Mouse (Mus musculus): Measurements from ENCODE around the gene Rtn4.

The Rtn4 gene

DNA sequence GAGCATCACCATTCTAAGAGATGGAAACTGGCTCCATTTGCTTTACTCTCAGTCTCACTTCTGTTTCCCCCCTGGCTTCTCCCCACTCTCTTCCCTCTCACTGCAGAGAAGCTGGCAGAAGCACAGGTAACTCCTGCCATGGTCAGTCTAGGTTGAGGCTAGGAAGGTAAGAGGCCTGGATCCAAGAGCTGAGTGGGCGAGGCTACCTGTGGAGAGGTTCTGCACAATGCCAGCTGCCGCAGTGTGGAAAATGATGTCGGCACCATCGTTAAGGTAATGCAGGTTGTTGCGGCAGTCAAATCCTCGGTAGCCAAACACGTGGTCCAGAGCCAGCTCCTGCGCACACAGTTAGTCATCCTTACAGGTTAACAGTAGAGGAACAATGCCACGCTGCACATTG, 68.6 kb downstream of the Rtn4 start:
- CTCF ChIA-PET = no interaction called here

DNA sequence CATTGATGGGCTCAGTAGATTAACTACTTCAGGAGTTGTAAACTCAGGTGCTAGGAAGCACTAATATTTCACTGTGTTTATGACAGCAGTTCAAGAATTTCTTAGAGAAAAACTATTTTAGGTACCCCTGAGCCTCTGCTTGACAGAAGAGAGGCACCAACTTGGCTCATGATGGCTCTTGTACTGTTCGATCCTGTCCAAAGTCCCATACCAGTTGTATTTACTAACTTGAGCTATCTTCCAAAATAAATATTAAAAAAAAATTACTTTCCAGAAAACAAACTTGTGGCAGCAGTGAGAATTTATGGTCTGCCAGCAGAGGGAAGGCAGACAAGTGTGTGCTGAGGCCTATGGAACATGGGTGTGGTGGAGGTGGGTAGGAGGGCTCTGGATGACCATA, 70.0 kb downstream of the Rtn4 start:
- CTCF ChIA-PET = no interaction called here

DNA sequence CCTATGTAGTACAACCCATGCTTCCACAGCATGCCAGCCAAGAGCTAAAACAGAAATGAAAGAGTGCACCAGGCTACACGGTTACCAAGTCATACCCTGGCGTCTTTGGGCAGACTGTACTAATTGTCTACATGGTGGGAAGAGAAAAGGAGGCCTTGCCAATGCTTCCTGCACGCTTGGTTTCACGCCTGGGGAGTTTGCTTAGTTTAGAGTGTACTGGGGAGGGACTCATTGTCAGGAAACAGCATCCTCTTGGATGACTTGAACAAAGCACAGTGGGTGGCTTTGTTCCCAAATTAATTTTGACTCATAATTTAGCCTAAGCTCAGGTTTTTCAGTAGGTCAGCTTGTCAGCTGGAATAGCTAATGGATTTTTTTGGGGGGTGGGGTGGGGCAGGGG, 72.3 kb downstream of the Rtn4 start:
- CTCF ChIA-PET = no interaction called here

DNA sequence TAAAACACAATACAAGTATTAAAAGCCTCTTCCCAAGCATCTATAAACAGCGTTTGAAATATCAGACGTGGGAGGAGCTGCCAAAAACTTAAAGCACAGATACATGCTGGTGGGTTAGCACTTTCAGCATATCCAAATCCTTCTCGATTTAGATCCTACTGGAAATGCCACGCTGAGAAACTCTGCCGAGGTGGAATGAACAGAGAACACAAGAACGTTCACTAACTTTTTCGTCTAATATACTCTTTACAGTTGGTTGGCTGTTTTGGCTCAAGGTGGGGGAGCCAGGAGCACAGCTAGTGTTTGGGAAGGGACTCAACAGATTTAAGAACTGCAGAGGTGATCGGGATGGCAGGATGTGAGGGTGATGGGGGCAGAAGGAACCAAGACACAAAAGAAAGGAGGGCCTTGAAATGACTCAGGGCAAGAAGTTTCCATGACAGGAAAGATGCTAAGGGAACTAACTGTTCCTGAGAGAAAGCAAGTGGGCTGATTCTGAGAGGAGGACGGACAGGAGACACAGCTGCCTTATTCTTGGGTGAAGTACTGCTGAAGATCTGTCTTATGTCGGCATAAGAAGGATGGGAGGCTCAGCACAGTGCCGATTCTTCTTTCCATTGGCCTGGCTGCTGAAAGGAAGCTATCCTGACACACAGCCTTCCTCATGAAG, 73.7 kb downstream of the Rtn4 start:
- CTCF ChIA-PET = no interaction called here

DNA sequence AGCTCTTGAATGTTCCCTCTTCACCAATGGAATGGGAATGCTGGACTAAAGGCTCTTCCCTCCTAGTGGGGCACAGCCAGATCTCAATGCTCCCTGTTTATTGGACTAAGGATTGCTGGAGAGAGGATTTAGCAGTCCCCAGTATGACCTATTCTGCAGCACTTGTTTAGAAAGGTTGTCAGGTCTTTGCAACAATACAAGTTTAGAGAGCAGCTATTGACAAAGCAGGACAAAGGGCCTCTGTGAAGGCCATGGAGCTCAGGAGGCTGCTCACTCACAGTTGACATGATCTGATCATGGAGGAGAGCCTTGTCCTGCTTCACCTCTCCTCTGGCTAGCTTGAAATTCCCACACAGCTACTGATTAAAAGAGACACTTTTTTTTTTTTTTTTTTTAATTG, 75.8 kb downstream of the Rtn4 start:
- CTCF ChIA-PET = no interaction called here

DNA sequence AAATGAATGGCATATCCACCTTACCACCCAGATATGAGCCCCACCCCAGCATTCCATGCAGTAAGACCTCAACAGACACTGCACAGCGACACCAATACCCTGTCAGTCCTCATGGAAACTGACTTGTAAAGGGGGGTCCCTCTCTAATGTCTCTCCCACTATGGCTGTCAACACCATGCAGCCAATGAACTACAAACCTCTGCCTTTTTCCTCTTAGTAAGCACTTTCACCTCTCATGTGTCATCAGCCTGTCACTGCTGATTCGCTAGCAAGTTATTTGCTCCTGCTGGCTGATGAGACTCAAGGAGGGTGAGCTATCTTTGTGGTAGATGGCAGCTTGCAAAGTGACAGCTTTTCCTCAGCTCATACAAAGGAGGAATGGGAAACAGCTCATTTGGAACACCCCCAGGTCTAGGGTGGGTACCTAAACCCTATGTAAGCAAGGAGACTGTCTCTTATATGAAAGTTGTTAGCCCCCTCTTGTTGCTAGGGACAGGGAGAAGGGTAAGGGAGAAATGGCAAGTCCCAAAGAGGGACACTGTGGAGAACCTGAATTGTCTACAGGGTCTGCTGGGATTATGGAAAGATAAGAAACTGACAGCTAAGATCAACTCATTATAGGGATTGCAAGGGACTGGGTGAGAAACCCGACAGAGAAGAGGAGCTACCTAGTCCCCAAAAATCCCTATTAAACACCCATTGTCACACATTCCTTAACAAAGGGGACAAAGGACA, 78.1 kb downstream of the Rtn4 start:
- CTCF ChIA-PET = no interaction called here

DNA sequence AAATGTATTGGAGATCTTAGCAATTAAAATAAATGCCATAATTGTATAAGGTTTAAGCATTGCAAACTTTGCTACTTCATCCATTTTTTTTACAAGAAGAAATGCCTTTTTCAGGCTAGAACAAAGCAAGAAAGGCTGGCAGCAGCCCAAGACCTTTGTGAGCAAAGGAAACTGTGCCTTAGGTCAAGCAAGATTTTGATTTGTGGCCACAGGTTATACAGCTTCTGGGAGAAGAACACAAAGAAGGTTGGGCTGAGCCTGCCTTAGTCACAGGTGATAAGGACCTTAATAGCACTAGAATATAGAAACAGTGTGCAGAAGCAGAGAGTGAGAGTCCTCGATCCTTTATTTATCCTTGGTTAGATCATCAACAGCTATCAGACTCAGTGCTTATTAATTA, 79.5 kb downstream of the Rtn4 start:
- CTCF ChIA-PET = no interaction called here

DNA sequence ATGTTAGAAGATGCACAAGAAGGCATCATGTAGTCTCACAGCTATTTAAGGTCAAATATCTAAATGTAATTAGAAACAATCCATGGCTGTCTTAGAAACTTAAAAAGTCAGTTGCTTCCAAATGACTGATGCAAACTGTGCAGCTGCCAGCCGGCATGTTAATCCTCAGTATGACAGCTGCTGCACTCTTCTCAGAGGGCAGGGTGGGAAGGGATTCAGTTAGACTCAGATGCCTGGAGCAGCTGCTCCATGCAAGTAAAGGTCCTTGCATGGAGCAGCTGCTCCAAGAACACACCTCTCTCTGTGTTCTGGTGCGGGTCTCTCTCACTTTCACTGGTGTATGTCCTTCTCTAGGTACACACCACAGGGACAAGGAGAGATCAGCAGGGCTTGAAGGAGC, 81.5 kb downstream of the Rtn4 start:
- CTCF ChIA-PET = interaction anchor here (0.6 kb wide), 1 partner anchor 55 kb away, joined by 5 read pairs; no protein-coding TSS in a partner anchor

DNA sequence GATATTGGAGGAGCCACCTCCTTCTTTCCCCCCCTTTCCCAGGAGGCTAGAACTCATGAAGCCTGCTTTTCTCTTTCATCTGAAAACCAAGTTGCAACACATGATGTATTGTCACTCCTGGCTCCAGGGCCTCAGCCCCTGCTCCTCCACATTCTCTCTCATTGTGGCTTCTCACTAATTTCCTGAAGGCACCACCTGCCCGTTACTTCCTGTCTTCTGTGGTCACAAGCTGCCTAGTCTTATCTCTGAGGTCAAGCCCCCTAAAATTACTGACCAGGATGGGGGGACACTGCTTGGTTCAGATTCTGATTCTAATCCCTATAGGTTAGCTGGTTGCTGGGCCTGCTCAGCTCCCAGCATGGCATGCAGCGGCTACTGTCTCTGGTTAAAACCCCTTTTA, 82.0 kb downstream of the Rtn4 start:
- CTCF ChIA-PET = interaction anchor here (0.6 kb wide), 1 partner anchor 56 kb away, joined by 5 read pairs; no protein-coding TSS in a partner anchor

DNA sequence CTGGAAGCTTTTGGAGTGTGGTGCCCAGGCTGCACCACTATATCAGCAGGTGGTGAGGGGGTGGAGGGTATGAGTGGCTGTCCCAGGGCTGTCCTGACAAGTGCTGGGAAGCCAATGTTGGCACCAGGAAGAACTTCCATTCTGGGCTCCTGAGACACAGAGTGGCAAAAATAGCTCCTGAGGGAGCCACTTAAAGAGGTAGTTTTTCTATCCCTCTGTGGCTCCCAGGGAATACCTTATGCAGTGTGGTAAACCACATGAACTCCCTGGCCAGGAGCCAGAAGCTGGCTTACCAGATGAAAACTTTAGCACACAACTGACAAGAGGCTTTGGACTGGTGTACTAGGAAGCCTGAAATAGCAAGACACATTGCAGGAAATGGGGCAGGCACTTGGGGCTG, 85.2 kb downstream of the Rtn4 start:
- CTCF ChIA-PET = no interaction called here

DNA sequence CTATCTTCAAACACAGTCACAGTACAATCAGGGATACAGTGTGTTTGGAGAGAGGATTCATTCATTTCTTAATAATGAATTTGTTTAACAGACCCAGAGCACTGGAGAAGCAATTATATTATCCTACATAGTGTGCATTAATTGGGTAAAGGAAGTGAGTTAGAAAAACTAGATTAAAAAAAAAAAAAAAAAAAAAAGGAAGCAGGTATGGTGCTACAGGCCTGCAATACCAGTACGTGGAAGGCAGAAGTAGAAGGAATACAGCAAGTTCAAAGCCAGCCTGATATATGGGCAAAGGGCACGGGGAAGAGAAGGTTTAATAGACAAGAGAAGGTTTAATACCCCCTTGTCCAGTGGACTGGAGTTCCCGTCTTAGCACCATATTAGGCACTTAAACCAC, 86.2 kb downstream of the Rtn4 start:
- CTCF ChIA-PET = no interaction called here

DNA sequence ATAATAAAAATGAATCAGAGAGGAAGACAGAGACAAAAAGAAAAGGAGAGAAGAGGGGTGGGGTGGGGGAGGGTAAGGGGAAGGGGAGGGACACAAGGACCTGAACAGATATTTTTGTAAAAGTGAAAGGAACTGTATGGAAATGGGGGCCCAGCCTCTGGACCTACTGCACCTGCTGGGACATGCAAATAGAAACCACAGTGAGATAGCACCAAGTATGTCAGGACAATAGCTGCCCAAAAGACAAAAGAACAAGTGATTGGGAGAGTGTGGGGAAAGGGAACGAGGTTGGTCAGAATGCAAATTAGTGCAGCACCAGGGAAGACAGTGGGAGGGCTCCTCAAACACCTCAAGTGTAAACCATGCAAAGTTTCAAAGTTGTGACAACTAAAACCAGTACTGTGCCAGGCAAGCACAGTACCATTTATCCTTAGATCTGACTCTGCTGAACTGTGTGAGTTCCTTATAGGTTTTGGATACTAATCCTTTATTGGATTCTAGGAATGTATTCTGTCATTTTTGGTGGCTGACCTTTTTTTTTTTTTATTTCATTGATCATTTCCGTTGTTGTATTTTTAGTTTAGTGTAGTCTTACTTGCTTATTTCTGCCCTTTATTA, 86.8 kb downstream of the Rtn4 start:
- CTCF ChIA-PET = interaction anchor here (0.7 kb wide), 1 partner anchor 11 kb away, joined by 7 read pairs; no protein-coding TSS in a partner anchor

DNA sequence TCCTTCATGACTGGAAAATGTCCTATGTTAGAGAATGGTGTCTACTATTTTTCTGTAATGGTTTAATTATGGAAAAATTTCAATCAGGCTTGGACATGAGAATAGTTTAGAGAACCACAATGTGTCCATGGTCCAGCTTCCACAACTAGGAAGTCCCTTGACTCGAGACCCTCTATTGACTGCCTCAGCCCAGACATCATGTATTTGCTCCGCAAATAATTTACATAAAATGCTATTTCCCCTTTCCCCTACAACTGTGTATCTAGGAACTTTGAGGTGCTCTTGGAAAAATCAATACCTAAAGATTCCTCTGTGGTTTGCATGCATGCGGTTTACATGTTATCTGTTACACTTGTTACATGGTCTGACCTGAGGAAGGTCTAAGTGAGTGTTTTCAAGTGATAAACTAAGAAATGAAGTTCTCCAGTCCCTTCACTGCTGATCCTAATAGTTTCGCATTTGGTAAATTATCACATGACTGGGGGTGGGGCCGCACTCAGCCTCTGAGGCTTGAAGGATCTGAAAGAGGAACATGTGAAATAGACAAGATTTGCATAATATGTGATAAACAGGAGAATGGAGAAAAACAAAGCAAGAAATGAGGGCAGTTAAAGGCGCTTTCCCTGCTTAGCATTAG, 94.0 kb downstream of the Rtn4 start:
- CTCF ChIA-PET = no interaction called here

DNA sequence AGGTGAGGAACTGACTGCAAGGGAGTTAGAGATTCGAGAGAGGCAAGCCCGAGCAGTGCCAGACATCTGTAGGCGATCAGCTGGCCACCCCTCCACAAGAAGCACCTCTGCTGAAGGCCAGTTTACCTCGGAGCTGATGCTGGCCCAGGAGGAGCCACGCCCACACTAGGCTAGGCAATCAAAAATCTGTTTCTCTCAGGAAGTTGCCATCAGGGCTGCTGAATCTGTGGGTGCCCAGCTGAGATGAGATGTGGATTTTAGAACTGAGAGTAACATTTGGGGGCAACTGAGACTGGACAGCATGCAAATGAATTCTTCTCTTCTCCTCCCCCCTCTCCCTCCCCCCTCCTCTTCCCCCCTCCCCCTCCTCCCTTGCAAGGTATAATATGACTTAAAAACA, 94.7 kb downstream of the Rtn4 start:
- CTCF ChIA-PET = no interaction called here

DNA sequence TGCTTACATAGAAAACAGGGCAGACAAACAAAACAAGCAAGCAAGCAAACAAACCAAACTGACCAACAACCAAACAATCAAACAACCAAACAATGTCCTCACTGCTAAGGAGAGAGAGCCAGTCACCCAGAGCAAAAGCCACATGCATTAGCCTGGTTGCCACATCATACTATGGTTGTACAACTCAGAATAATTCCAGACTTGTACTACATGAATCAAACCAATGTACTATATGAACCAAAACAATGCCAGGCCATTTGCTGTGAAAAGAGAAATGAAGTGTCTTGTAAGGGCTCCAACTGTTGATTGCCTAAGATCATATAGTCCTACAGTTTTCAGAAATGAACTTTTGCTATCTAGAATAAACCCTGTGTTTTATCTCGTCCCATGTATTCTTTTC, 95.8 kb downstream of the Rtn4 start:
- CTCF ChIA-PET = no interaction called here

DNA sequence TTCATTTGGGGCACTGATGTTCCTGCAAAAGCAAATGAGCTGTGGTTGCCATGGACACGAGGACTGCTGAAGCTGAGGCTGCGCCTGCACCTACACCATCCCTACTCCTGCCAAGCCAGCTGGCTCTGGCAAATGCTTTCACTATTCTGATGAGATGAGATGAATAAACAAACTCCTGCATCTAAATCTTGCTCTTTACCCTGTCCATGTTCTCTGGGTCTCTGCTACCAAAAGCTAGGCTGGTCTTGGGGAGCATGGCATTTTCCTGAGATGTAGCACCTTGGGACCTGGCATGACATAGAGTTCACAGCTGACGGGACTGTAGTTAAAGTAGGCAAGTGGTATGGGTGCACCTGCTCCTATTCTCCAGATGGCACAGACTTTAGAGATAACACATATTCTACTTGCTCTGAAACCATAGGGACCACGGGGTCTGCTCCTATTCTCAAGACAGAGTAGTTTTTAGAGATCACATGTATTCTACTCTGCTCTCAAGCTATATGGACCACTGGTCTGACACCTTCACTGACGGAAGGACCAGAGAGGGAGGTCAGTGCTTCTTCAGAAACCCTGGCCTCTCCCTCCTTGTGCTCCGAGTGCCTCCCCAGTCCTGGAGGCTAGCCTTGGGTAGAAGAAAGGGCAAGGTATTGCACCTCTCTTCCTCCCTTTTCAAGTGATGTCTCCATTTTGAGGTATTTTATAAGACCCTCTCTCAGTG, 96.3 kb downstream of the Rtn4 start:
- CTCF ChIA-PET = no interaction called here

DNA sequence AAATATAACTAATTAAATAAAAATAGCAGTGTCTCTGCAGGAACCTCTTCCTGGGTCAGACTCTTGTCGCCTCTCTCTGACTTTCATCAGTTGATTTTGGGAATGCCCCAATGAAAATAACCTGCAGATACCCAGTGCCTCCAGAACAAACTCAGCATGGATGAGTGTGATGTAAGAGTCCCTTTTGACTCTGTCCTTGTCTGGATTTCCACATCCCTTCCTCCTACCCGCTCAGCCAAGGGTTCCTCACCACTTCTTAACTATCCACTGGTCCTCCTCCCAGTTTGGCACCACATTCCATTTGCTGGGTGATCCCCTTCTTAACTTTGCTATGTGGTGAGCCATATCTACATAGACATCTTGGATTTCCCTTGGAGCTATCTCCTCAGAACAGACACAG, 98.0 kb downstream of the Rtn4 start:
- CTCF ChIA-PET = interaction anchor here (0.6 kb wide), 1 partner anchor 11 kb away, joined by 7 read pairs; no protein-coding TSS in a partner anchor

All from spleen, embryonic (tissue).